Mouse (Mus musculus): ENCODE measurements around the gene Tnks2.

Tnks2 gene

GRCm38 (mm10) chr19:36932613-36933012, 98.6 kb downstream of the Tnks2 start:
- no peak for DNase-seq (ENCODE audit: low spot score)

GRCm38 (mm10) chr19:36936285-36936684, 102.3 kb downstream of the Tnks2 start:
- DNase-seq (ENCODE audit: low spot score), result no peak

GRCm38 (mm10) chr19:36938008-36938407, 104.0 kb downstream of the Tnks2 start:
- no peak for DNase-seq (ENCODE audit: low spot score)

- DNase-seq (ENCODE audit: low spot score), result no peak
These were observed 106.0 kb downstream of the Tnks2 start for GRCm38 (mm10) chr19:36940064-36940463.

Data from adipocyte (in vitro differentiated cells).